Mouse (Mus musculus): ENCODE data around the gene Pdgfb. TPM values are rescaled to one million over a fixed set of nuclear protein-coding genes. Genes with fewer than 3 reads are reported as not detected.
A peak's percentile ranks its signal among the peaks of the same experiment; 100 is the strongest.

Pdgfb gene
- polyA plus RNA-seq, 1 experiment: 27.2 TPM

DNA sequence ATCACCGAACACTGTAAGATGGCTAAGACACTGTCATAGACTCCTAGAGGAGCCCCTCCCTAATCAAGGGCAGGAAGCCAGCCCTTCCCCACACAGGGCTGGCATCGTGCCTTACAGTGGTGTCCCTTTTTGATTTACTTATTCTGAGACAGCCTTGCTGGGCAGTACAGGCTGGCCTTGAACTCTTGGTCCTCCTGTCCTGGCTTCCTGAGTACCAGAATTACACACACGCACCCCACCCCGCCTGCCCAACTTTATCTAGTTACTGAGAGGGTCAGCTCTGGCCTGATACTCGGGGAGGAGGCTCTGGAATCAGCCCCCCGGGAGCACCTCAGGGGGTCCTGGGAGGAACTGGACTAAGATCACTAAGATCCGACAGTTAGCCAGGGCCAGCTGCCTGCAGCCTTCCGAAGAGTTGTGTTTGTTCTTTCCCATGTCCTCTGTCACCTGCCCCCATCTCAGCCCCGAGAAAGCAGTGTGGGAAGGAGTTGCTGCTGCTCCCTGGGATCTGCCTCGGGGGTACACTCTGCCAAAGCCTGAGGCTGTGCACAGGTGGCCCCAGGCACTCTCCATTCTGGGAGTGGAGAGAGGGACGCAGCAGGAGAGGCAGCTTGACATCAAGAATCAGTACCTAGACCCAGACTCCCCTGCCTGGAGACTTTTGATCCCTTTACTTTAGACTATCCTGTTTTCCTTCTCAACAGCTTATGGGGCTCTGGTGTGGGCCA lies 62.1 kb downstream of the Pdgfb start:
- H3K27me3 ChIP-seq (ENCODE audit: control insufficient read depth, insufficient read depth, insufficient read length): no peaks in the 10 kb centered on the region
- H3K36me3 ChIP-seq (ENCODE audit: control insufficient read depth, insufficient read depth): no peaks in the 10 kb centered on the region
- H3K79me2 ChIP-seq (ENCODE audit: control insufficient read depth, insufficient read depth): no peaks in the 10 kb centered on the region
- TF ChIP-seq CEBPB (IDR thresholded peaks at IDR 0.05; ENCODE audit: low read depth): no peak
- TF ChIP-seq CTCF (IDR thresholded peaks at IDR 0.05; ENCODE audit: control insufficient read depth, insufficient read depth, insufficient read length): no peak
- no peak for TF ChIP-seq USF1 (IDR thresholded peaks at IDR 0.05; ENCODE audit: low read depth)
- TF ChIP-seq MYOD1 (IDR thresholded peaks at IDR 0.05; ENCODE audit: control insufficient read depth, insufficient read length, low read depth): no peak
- TF ChIP-seq MAX (IDR thresholded peaks at IDR 0.05): no peak
- TF ChIP-seq MYOG (IDR thresholded peaks at IDR 0.05; ENCODE audit: control insufficient read depth, extremely low read depth, insufficient read length): no peak
- no peak for TF ChIP-seq FOSL1 (IDR thresholded peaks at IDR 0.05; ENCODE audit: insufficient read depth, low read length, poor library complexity, severe bottlenecking)
- no peaks in the 10 kb centered on the region for H3K79me3 ChIP-seq (ENCODE audit: low read depth)
- H3ac ChIP-seq (ENCODE audit: control insufficient read depth, insufficient read length, low read depth): no peak overlapping the region
- H3K4me3 ChIP-seq (ENCODE audit: insufficient read depth, poor library complexity, severe bottlenecking): no peak overlapping the region

DNA sequence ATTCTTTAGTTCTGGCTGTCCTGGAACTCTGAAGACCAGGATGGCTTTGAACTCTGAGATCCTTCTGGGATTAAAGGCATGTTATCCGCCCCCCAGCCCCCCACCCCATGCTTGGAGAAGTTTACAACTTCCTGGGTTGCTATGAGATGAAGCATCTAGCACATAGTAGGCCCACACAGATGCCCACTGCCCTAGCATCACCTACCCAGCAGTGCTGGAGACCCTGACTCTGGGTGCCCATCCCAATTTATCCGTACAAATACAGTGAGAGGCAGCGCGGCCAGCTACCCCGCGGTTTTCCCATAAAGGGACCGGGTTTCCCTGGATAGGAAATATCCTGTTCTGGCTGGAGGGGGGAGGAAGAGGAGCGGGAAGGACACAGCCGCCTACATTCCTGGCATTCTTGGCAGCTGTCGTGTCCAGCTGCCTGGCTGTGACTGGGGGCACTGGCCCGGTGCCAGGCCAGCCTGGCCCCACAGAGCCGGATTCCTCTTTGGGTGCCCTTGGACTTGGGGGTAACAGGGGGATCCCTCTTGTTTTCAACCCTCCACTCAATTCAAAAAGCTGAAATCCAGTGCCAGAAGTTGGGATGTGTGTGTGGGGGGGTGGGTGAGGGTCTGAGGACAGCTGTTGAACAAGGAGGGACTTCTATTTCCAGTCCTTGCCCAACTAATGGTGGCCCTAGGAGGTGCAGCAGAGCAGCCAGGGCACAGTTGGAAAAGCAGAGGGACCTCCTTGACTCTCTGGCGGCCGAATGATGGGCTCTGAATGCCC lies 62.9 kb downstream of the Pdgfb start:
- Histone ChIP-seq H3ac (ENCODE audit: control insufficient read depth, insufficient read length, low read depth) (no peak overlapping the region), H3K36me3 (ENCODE audit: control insufficient read depth, insufficient read depth) (no peaks in the 10 kb centered on the region), H3K79me3 (ENCODE audit: low read depth) (no peaks in the 10 kb centered on the region), H3K4me3 (ENCODE audit: insufficient read depth, poor library complexity, severe bottlenecking) (no peak overlapping the region), H3K79me2 (ENCODE audit: control insufficient read depth, insufficient read depth) (no peaks in the 10 kb centered on the region), H3K27me3 (ENCODE audit: control insufficient read depth, insufficient read depth, insufficient read length) (no peaks in the 10 kb centered on the region)
- TF ChIP-seq CTCF (IDR thresholded peaks at IDR 0.05; ENCODE audit: control insufficient read depth, insufficient read depth, insufficient read length): no peak
- no peak for TF ChIP-seq CEBPB (IDR thresholded peaks at IDR 0.05; ENCODE audit: low read depth)
- peak; percentile 39 for TF ChIP-seq FOSL1 (IDR thresholded peaks at IDR 0.05; ENCODE audit: insufficient read depth, low read length, poor library complexity, severe bottlenecking)
- TF ChIP-seq MYOD1 (IDR thresholded peaks at IDR 0.05; ENCODE audit: control insufficient read depth, insufficient read length, low read depth): peak; percentile 79
- TF ChIP-seq MAX (IDR thresholded peaks at IDR 0.05): peak; percentile 32

DNA sequence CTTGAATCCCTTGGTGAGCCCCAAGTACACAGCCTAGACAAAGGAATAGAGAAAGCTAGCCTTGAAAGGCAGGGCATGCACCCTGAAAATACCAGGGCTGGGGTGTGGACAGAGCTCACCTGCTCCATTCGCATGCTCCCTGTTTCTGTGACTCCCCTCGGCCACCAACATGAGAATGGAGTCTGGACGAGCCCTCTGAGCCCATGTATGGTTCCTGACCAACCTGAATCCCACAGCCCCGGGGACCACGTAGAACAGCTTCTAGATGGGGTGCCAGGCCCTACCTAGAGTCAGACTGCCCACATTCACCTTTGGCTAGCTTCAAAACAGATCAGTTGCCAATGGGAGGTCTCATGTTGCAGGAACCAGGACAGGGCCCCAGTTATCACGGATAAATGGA lies 63.6 kb downstream of the Pdgfb start:
- Histone ChIP-seq H3K27me3 (ENCODE audit: control insufficient read depth, insufficient read depth, insufficient read length) (no peaks in the 10 kb centered on the region), H3K36me3 (ENCODE audit: control insufficient read depth, insufficient read depth) (no peaks in the 10 kb centered on the region), H3K79me3 (ENCODE audit: low read depth) (no peaks in the 10 kb centered on the region), H3K4me3 (ENCODE audit: insufficient read depth, poor library complexity, severe bottlenecking) (no peak overlapping the region), H3ac (ENCODE audit: control insufficient read depth, insufficient read length, low read depth) (no peak overlapping the region), H3K79me2 (ENCODE audit: control insufficient read depth, insufficient read depth) (no peaks in the 10 kb centered on the region)
- TF ChIP-seq FOSL1 (IDR thresholded peaks at IDR 0.05; ENCODE audit: insufficient read depth, low read length, poor library complexity, severe bottlenecking) (no peak), CEBPB (IDR thresholded peaks at IDR 0.05; ENCODE audit: low read depth) (no peak), MAX (IDR thresholded peaks at IDR 0.05) (no peak)

DNA sequence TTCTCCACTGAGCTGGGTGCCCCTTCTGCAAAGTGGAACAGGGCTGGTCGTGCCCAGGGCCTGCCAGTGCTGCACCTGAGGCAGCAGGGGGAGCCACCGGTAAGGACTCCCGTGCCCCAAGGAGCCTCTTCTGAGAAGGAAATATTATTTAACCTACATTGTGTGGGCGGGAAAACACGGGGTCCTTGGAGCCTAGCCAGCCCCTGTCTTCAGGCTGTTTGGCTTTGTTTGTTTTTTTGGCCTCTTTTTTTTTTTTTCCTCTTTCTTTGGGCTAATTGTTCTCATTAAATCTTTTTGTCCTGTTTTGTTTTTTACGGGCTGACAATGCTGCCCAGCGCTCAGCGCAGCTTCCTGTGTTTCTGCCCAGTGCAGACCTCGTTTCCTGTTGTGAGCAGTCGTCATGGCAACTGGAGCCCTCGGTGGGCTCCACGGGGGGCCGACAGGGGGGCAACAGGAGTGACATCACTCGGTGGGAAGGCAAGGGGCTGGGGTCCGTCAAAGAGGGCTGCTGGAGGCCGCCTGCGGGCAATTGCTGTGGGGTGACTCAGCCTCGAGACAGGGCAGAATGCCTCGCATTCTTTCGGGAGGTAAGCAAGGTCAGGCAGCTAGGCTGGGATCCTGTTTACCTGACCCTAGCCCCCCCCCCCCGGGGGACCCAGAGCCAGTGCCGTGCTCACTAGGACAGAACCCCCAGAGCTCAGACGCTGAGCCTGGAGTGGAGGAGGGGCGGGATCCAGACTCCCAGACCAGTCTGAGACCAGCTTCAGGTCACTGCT lies 64.3 kb downstream of the Pdgfb start:
- Histone ChIP-seq H3ac (ENCODE audit: control insufficient read depth, insufficient read length, low read depth) (peak overlapping the region; percentile 21), H3K79me3 (ENCODE audit: low read depth) (no peaks in the 10 kb centered on the region), H3K27me3 (ENCODE audit: control insufficient read depth, insufficient read depth, insufficient read length) (no peaks in the 10 kb centered on the region), H3K4me3 (ENCODE audit: insufficient read depth, poor library complexity, severe bottlenecking) (no peak overlapping the region), H3K79me2 (ENCODE audit: control insufficient read depth, insufficient read depth) (no peaks in the 10 kb centered on the region), H3K36me3 (ENCODE audit: control insufficient read depth, insufficient read depth) (no peaks in the 10 kb centered on the region)
- TF ChIP-seq USF1 (IDR thresholded peaks at IDR 0.05; ENCODE audit: low read depth): no peak
- TF ChIP-seq CEBPB (IDR thresholded peaks at IDR 0.05; ENCODE audit: low read depth): no peak
- TF ChIP-seq MAX (IDR thresholded peaks at IDR 0.05): peak; percentile 23
- no peak for TF ChIP-seq MYOG (IDR thresholded peaks at IDR 0.05; ENCODE audit: control insufficient read depth, extremely low read depth, insufficient read length)
- TF ChIP-seq FOSL1 (IDR thresholded peaks at IDR 0.05; ENCODE audit: insufficient read depth, low read length, poor library complexity, severe bottlenecking): peak; percentile 72
- peak; percentile 88 for TF ChIP-seq CTCF (IDR thresholded peaks at IDR 0.05; ENCODE audit: control insufficient read depth, insufficient read depth, insufficient read length)
- TF ChIP-seq MYOD1 (IDR thresholded peaks at IDR 0.05; ENCODE audit: control insufficient read depth, insufficient read length, low read depth): peak; percentile 11

DNA sequence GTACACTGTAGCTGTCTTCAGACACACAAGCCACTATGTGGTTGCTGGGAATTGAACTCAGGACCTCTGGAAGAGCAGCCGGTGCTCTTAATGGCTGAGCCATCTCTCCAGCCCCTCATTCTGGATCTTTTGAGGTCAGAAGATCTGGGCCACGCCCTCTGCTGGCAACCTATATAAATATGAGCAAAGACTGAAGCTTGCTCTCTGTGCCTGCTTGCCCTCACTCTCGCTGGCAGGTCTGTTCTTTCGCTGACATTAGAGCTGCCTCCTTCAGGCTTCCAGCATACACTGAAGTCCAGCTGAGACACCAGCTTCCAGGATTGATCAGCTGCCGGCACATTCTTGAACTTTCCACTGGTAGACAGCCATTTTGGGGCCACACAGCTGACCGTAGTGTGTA lies 67.1 kb downstream of the Pdgfb start:
- Histone ChIP-seq H3ac (ENCODE audit: control insufficient read depth, insufficient read length, low read depth) (no peak overlapping the region), H3K36me3 (ENCODE audit: control insufficient read depth, insufficient read depth) (no peaks in the 10 kb centered on the region), H3K79me2 (ENCODE audit: control insufficient read depth, insufficient read depth) (no peaks in the 10 kb centered on the region), H3K4me3 (ENCODE audit: insufficient read depth, poor library complexity, severe bottlenecking) (no peak overlapping the region), H3K27me3 (ENCODE audit: control insufficient read depth, insufficient read depth, insufficient read length) (no peaks in the 10 kb centered on the region), H3K79me3 (ENCODE audit: low read depth) (no peaks in the 10 kb centered on the region)
- TF ChIP-seq FOSL1 (IDR thresholded peaks at IDR 0.05; ENCODE audit: insufficient read depth, low read length, poor library complexity, severe bottlenecking) (no peak), MAX (IDR thresholded peaks at IDR 0.05) (no peak), MYOD1 (IDR thresholded peaks at IDR 0.05; ENCODE audit: control insufficient read depth, insufficient read length, low read depth) (no peak), MYOG (IDR thresholded peaks at IDR 0.05; ENCODE audit: control insufficient read depth, extremely low read depth, insufficient read length) (no peak), CEBPB (IDR thresholded peaks at IDR 0.05; ENCODE audit: low read depth) (no peak), CTCF (IDR thresholded peaks at IDR 0.05; ENCODE audit: control insufficient read depth, insufficient read depth, insufficient read length) (no peak), USF1 (IDR thresholded peaks at IDR 0.05; ENCODE audit: low read depth) (no peak)
